Mouse (Mus musculus): ENCODE results near the gene Rab4b. TPM values are rescaled to one million over a fixed set of nuclear protein-coding genes. Genes with fewer than 3 reads are reported as not detected.

Gene Rab4b
- 10 to 100 TPM; 83.6 to 86.1 TPM for total RNA-seq (2023)

DNA sequence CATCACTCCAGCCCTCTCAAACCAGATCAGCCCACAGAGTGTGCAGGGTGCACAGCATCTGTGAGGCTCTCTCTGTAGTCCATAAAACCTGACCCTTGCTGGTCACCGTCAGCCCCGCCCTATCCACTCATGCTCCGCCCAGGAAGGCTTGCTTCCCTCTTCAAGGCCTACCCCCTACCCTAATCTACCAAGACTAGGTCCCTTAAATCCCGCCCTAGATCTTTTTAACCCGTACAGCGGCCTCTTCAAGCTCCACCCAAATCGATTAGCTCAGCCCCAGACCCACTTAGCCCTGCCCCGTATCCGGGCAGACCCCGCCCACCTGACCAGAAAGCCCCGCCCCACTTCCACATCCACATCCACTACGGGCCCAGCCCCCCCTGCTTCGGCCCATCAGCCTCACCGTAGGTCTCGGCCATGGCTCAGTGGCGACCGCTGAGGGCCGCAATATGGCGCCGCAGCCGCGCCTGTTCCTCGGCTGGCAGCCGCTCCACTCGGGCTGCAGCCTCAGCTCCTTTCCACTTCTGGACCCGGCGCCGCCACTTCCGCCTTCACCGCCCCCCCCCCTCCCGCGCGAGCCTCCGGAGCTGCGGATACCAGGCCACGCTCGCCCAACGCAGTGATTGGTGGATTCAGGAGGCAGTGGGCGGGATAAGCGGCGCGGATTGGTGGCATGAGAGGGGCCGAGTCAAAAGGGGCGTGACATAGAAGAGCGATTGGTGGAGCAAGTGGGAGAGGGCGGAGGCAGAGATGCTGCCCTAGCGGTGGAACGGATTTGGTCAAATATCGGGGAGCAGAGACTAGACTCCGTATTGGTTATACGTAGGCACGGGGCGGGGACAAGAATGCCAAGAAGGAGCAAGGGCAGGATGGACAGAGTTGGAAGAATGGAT lies at the start of gene Rab4b:
TSS of gene Rab4b (minus strand) at position 573 of the 893 bp plus-strand sequence.

DNA sequence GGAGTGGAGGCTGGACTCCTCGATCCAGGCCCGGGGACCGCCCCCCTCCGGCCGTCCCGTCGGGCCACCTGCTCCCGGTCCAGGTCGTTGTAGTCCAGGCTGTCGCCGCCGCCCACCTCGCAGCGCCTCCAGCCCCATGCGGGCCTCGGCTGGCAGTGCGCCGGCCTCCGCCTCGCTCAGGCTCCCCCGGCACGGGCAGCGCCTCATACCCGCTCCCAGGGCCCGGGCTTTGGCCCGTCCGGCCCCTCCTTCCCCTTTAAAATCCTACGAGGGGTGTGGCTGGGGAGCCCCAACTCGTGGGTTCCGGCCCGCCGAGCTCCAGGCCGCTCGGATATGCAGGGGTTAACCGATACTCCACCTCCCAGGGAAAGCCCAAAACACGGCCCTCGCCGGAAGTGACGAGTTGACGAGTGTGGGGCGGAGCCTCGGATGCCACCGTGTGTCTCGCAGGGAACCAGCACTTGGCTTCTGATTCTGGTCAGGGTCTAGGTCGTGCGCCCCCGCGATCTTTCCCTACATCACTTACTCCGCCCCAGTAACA lies 49.7 kb upstream of the Rab4b start, which contains the start of gene Itpkc:
TSS of gene Itpkc (minus strand) at position 381 of the 541 bp plus-strand sequence.

GRCm38 (mm10) chr7:27195681-27196611 lies 17.2 kb upstream of the Rab4b start, which contains the start of the genes BC024978 and Snrpa:
BC024978 (plus strand) TSS chr7:27195781.
Snrpa (minus strand) TSS chr7:27196271.

GRCm38 (mm10) chr7:27180837-27181695 lies 2.4 kb upstream of the Rab4b start, which contains the start of the genes Gm21983 and Mia:
Gm21983 (minus strand) TSS chr7:27181086.
Mia (minus strand) TSS chr7:27181157.

DNA sequence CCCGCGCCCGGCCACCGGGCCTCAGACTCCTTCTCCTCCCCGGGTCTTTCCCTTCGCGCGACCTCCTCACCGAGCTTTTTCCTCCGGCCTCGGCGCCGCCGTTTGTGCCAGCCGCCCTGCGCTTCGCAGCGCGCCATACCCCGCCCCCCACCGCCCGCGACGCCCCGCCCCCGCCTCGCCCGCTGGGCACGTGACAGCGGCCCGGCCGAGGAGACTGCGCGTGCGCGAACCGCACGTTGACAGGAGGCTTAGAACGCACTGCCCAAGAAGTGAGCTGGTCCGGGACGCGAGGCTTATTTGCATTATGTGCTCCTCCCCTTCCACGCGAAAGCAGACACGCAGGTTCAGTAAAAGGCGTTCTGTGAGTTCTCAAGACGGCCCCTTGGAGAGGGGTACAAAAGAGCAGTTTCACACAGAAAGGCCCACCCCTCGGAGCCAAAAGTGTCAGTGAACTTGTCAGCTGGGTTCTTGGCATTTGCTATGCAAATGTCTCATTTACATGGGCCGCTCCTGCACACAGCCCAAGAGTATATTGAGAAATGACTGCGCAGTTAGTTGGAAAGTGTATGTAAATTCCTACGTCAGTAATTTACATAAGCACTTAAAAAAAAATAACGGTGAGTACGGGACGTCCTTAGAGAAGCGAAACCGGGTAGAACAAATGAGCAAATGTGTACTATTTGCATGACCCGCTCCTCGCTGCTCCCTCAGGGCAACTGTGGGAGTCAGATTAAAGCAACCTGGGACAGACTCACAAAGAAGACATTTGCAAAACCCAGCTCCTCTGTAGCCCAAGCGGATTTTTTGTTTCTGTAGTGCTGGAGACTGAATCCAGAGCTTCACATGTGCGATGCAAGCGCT lies 11.9 kb downstream of the Rab4b start, which contains the start of gene Egln2:
TSS of gene Egln2 (minus strand) at position 189 of the 861 bp plus-strand sequence.

DNA sequence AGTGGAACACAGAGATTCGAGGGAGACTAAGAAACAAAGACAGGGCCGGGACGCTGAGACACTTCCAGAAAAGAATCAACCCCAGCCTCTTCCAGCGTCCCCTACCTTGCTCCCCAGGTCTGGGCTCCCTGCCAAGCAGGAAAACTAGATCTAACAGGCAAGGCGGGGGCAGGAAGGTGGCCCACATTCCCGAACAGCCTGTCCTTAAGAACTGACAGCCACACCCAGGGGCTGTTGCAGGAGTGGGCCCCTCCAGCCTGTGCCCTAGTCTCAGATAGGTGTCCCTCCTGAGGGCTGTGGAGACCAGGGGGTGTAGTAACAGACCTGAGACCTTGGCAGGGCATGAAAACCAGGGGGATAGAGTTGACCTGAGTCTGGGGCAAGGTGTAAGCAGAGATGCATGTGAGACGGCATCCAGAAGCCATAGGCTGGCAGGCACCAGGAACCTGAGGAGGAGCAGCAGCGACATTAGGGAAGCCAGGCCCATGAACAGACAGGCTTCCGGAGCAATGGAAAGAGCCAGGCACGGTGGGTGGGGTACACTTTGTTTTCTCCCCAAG lies 25.4 kb downstream of the Rab4b start, which contains the start of gene Cyp2t4:
TSS of gene Cyp2t4 (plus strand) at position 510 of the 560 bp plus-strand sequence.

DNA sequence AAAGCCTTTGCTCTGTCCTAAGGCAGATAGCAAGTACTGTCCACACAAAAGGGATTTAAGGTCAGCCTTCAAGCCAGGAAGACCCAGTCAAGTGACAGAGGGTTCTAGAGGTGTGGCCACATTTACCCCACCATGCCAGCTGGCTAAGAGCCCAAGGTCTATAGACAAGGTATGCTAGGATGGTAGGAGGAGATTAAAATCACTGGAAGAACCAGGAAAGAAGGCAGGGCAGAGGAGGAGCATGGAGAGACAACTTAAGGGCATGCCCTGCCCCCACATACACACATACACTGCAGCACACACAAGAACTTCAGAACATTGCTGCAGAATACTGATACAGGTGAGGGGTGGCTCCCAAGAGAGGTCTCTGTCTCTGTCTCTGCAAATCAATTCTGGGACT lies 59.0 kb downstream of the Rab4b start, which contains the start of gene Cyp2f2:
TSS of gene Cyp2f2 (plus strand) at position 234 of the 400 bp plus-strand sequence.

Other genes starting within 250 kb of the Rab4b start
- gene Cyp2a22, start 239.5 kb downstream of the Rab4b start, total RNA-seq (2023): not detected
- gene Cyp2a12, start 149.8 kb downstream of the Rab4b start, total RNA-seq (2023): not detected
- gene Cyp2f2, start 59.0 kb downstream of the Rab4b start, total RNA-seq (2023): under 1 TPM in 1 of 2 experiments, not detected in 1; 0.27 TPM
- not detected for gene Cyp2t4, start 25.2 kb downstream of the Rab4b start, total RNA-seq (2023)
- 10 to 100 TPM; 66.9 to 70.2 TPM for gene Egln2, start 12.1 kb downstream of the Rab4b start, total RNA-seq (2023)
- not detected for gene Gm21983, start 2.2 kb upstream of the Rab4b start, total RNA-seq (2023)
- gene Mia, start 2.3 kb upstream of the Rab4b start, total RNA-seq (2023): not detected
- 10 to 100 TPM; 10.6 to 11.1 TPM for gene BC024978, start 16.9 kb upstream of the Rab4b start, total RNA-seq (2023)
- gene Snrpa, start 17.4 kb upstream of the Rab4b start, total RNA-seq (2023): 10 to 100 TPM; 66.3 to 74.6 TPM
- 10 to 100 TPM; 19.3 to 20.9 TPM for gene Itpkc, start 49.8 kb upstream of the Rab4b start, total RNA-seq (2023)
- gene Coq8b, start 54.1 kb upstream of the Rab4b start, total RNA-seq (2023): 10 to 100 TPM; 25.1 to 27.0 TPM
- gene Numbl, start 79.5 kb upstream of the Rab4b start, total RNA-seq (2023): 1 to 10 TPM; 3.7 to 5.2 TPM
- gene Ltbp4, start 158.8 kb upstream of the Rab4b start, total RNA-seq (2023): 1 to 10 TPM; 1.6 to 1.9 TPM
- 10 to 100 TPM; 83.7 to 87.8 TPM for gene Shkbp1, start 177.1 kb upstream of the Rab4b start, total RNA-seq (2023)
- gene Gm20479, start 178.5 kb upstream of the Rab4b start, total RNA-seq (2023): 1 to 10 TPM; 2.3 to 4.4 TPM

Data from monocyte, adult 59 days (primary cell).